Mouse (Mus musculus): ENCODE measurements around the gene Gak. TPM values are rescaled to one million over a fixed set of nuclear protein-coding genes. Genes with fewer than 3 reads are reported as not detected.

The Gak gene
- polyA plus RNA-seq, 1 experiment from 2014 or later = 61.2 TPM

- no peak for ATAC-seq
- Histone ChIP-seq H3K9ac (ENCODE audit: low read depth, low read length) (no peak overlapping the region), H3K4me2 (replicated peaks; ENCODE audit: low read depth) (no peak overlapping the region), H3K4me3 (ENCODE audit: low read depth, low read length) (no peak overlapping the region), H3K36me3 (ENCODE audit: control insufficient read depth, insufficient read depth) (peaks cover 32% of the 10 kb centered on the region), H3K27me3 (replicated peaks; ENCODE audit: control insufficient read depth, insufficient read depth, low read length) (no peaks in the 10 kb centered on the region), H3K9me3 (ENCODE audit: control insufficient read depth) (no peaks in the 10 kb centered on the region), H3K4me1 (replicated peaks; ENCODE audit: control insufficient read depth, insufficient read depth, low read length) (peaks cover 11% of the 10 kb centered on the region), H3K27ac (ENCODE audit: low read depth, low read length) (no peak overlapping the region)
- 74% methylated on average over 4 of the region's 4 CpGs for WGBS
- TF ChIP-seq CTCF (IDR thresholded peaks at IDR 0.05; ENCODE audit: low read depth) = no peak
Measured at GRCm38 (mm10) chr5:108626050-108626660, 3.4 kb downstream of the Gak start.

GRCm38 (mm10) chr5:108621870-108622269, 7.7 kb downstream of the Gak start:
- 77% methylated on average over 2 of the region's 2 CpGs for WGBS
- peaks cover 57% of the 10 kb centered on the region for H3K36me3 ChIP-seq (ENCODE audit: control insufficient read depth, insufficient read depth)
- H3K9me3 ChIP-seq (ENCODE audit: control insufficient read depth) = no peaks in the 10 kb centered on the region

GRCm38 (mm10) chr5:108610426-108610825, 19.1 kb downstream of the Gak start:
- Histone ChIP-seq H3K4me1 (replicated peaks; ENCODE audit: control insufficient read depth, insufficient read depth, low read length) (no peaks in the 10 kb centered on the region), H3K36me3 (ENCODE audit: control insufficient read depth, insufficient read depth) (peaks cover 84% of the 10 kb centered on the region), H3K27me3 (replicated peaks; ENCODE audit: control insufficient read depth, insufficient read depth, low read length) (no peaks in the 10 kb centered on the region), H3K9ac (ENCODE audit: low read depth, low read length) (no peak overlapping the region), H3K9me3 (ENCODE audit: control insufficient read depth) (no peaks in the 10 kb centered on the region), H3K27ac (ENCODE audit: low read depth, low read length) (peak overlapping the region; percentile 61), H3K4me3 (ENCODE audit: low read depth, low read length) (no peak overlapping the region), H3K4me2 (replicated peaks; ENCODE audit: low read depth) (no peak overlapping the region)
- TF ChIP-seq CTCF (IDR thresholded peaks at IDR 0.05; ENCODE audit: low read depth) = no peak
- peak; percentile 78 for ATAC-seq
- 82% methylated on average over 1 of the region's 1 CpGs for WGBS

More at GRCm38 (mm10) chr5:108621870-108622269, 7.7 kb downstream of the Gak start:
- Histone ChIP-seq H3K4me3 (ENCODE audit: low read depth, low read length) (no peak overlapping the region), H3K27ac (ENCODE audit: low read depth, low read length) (no peak overlapping the region), H3K4me2 (replicated peaks; ENCODE audit: low read depth) (no peak overlapping the region), H3K4me1 (replicated peaks; ENCODE audit: control insufficient read depth, insufficient read depth, low read length) (no peaks in the 10 kb centered on the region; the same call in 1 of the 2 replicates), H3K27me3 (replicated peaks; ENCODE audit: control insufficient read depth, insufficient read depth, low read length) (no peaks in the 10 kb centered on the region), H3K9ac (ENCODE audit: low read depth, low read length) (no peak overlapping the region)
- TF ChIP-seq CTCF (IDR thresholded peaks at IDR 0.05; ENCODE audit: low read depth) = no peak
- no peak for ATAC-seq

GRCm38 (mm10) chr5:108602537-108602936, 27.0 kb downstream of the Gak start:
- 84% methylated on average over 9 of the region's 9 CpGs for WGBS
- Histone ChIP-seq H3K27ac (ENCODE audit: low read depth, low read length) (no peak overlapping the region), H3K4me1 (replicated peaks; ENCODE audit: control insufficient read depth, insufficient read depth, low read length) (no peaks in the 10 kb centered on the region), H3K36me3 (ENCODE audit: control insufficient read depth, insufficient read depth) (peaks cover 95% of the 10 kb centered on the region), H3K4me2 (replicated peaks; ENCODE audit: low read depth) (no peak overlapping the region), H3K27me3 (replicated peaks; ENCODE audit: control insufficient read depth, insufficient read depth, low read length) (no peaks in the 10 kb centered on the region), H3K4me3 (ENCODE audit: low read depth, low read length) (no peak overlapping the region), H3K9me3 (ENCODE audit: control insufficient read depth) (no peaks in the 10 kb centered on the region), H3K9ac (ENCODE audit: low read depth, low read length) (no peak overlapping the region)
- no peak for TF ChIP-seq CTCF (IDR thresholded peaks at IDR 0.05; ENCODE audit: low read depth)
- ATAC-seq = no peak

- H3K4me1 ChIP-seq (replicated peaks; ENCODE audit: control insufficient read depth, insufficient read depth, low read length) = no peaks in the 10 kb centered on the region
- H3K9ac ChIP-seq (ENCODE audit: low read depth, low read length) = no peak overlapping the region
- 61% methylated on average over 1 of the region's 1 CpGs for WGBS
- H3K27me3 ChIP-seq (replicated peaks; ENCODE audit: control insufficient read depth, insufficient read depth, low read length) = no peaks in the 10 kb centered on the region
- no peak for TF ChIP-seq CTCF (IDR thresholded peaks at IDR 0.05; ENCODE audit: low read depth)
- ATAC-seq = no peak
- no peak overlapping the region for H3K4me3 ChIP-seq (ENCODE audit: low read depth, low read length)
- H3K27ac ChIP-seq (ENCODE audit: low read depth, low read length) = no peak overlapping the region
- no peaks in the 10 kb centered on the region for H3K9me3 ChIP-seq (ENCODE audit: control insufficient read depth)
- peaks cover 96% of the 10 kb centered on the region for H3K36me3 ChIP-seq (ENCODE audit: control insufficient read depth, insufficient read depth)
- H3K4me2 ChIP-seq (replicated peaks; ENCODE audit: low read depth) = no peak overlapping the region
Measured at GRCm38 (mm10) chr5:108599923-108600322, 29.6 kb downstream of the Gak start.

- Histone ChIP-seq H3K4me3 (ENCODE audit: low read depth, low read length) (no peak overlapping the region), H3K9me3 (ENCODE audit: control insufficient read depth) (no peaks in the 10 kb centered on the region), H3K36me3 (ENCODE audit: control insufficient read depth, insufficient read depth) (peaks cover 92% of the 10 kb centered on the region), H3K4me2 (replicated peaks; ENCODE audit: low read depth) (no peak overlapping the region), H3K27ac (ENCODE audit: low read depth, low read length) (no peak overlapping the region), H3K4me1 (replicated peaks; ENCODE audit: control insufficient read depth, insufficient read depth, low read length) (no peaks in the 10 kb centered on the region), H3K9ac (ENCODE audit: low read depth, low read length) (no peak overlapping the region), H3K27me3 (replicated peaks; ENCODE audit: control insufficient read depth, insufficient read depth, low read length) (no peaks in the 10 kb centered on the region)
- WGBS = 84% methylated on average over 3 of the region's 3 CpGs
- ATAC-seq = no peak
- no peak for TF ChIP-seq CTCF (IDR thresholded peaks at IDR 0.05; ENCODE audit: low read depth)
Measured at GRCm38 (mm10) chr5:108581361-108581891, 48.1 kb downstream of the Gak start.
